In genomic region chr7:125444464-125445401, GRCm38 (mm10) we compare ENCODE assay signal across 7 mouse cellular contexts. TPM values are rescaled to one million over a fixed set of nuclear protein-coding genes. Genes with fewer than 3 reads are reported as not detected.
A peak's percentile ranks its signal among the peaks of the same experiment; 100 is the strongest.
DNase-seq lines count a peak whose midpoint lies in the region; ATAC-seq and TF ChIP-seq lines count a peak whose summit lies in the region.

Gene Kdm8 (plus strand): TSS chr7:125444676.

- TF ChIP-seq POLR2A in small intestine, adult 2 months (IDR thresholded peaks at IDR 0.05; ENCODE audit: low read depth, low read length), result peak; percentile 28; the same call in 1 of the 2 replicates

- no peaks in the 10 kb centered on the region for H3K27me3 ChIP-seq in embryonic facial prominence, embryonic 10.5 days (replicated peaks; ENCODE audit: low read depth, poor library complexity, severe bottlenecking)
- H3K27me3 ChIP-seq in intestine, postnatal 0 days (replicated peaks; ENCODE audit: control insufficient read depth, insufficient read depth, low read length), result no peaks in the 10 kb centered on the region
- no peaks in the 10 kb centered on the region for H3K27me3 ChIP-seq in midbrain, embryonic 12.5 days
- no peaks in the 10 kb centered on the region for H3K27me3 ChIP-seq in small intestine, adult 2 months (ENCODE audit: control insufficient read depth, insufficient read depth, low read length)

- peak; percentile 94 for DNase-seq in adrenal gland, postnatal 10 days
- DNase-seq in embryonic facial prominence, embryonic 10.5 days (ENCODE audit: low spot score), result peak; percentile 93
- peak; percentile 70 for DNase-seq in gonadal fat pad, adult 2 months (ENCODE audit: low read depth)
- DNase-seq in left cerebral cortex, postnatal 4 days, result peak; percentile 94

- TF ChIP-seq CTCF in intestine, postnatal 0 days (IDR thresholded peaks at IDR 0.05; ENCODE audit: low read depth), result peak; percentile 2; the same call in 1 of the 2 replicates
- no peak for TF ChIP-seq CTCF in small intestine, adult 2 months (IDR thresholded peaks at IDR 0.05; ENCODE audit: extremely low read depth, insufficient read length, insufficient replicate concordance, low read depth, low read length)

- H3K36me3 ChIP-seq in embryonic facial prominence, embryonic 10.5 days (replicated peaks), result peaks cover 8% of the 10 kb centered on the region
- H3K36me3 ChIP-seq in intestine, postnatal 0 days (ENCODE audit: control insufficient read depth, insufficient read depth), result no peaks in the 10 kb centered on the region
- no peaks in the 10 kb centered on the region for H3K36me3 ChIP-seq in midbrain, embryonic 12.5 days
- H3K36me3 ChIP-seq in small intestine, adult 2 months (ENCODE audit: control insufficient read depth, insufficient read depth, low read length), result no peaks in the 10 kb centered on the region

- H3K4me3 ChIP-seq in embryonic facial prominence, embryonic 10.5 days, result peak within 1 kb of the TSS; percentile 68
- H3K4me3 ChIP-seq in intestine, postnatal 0 days (ENCODE audit: low read depth, low read length), result peak within 1 kb of the TSS; percentile 62
- peak within 1 kb of the TSS; percentile 65 for H3K4me3 ChIP-seq in midbrain, embryonic 12.5 days
- peak within 1 kb of the TSS; percentile 74 for H3K4me3 ChIP-seq in small intestine, adult 2 months (ENCODE audit: low read depth, low read length)

- peak within 1 kb of the TSS; percentile 73 for H3K9ac ChIP-seq in intestine, postnatal 0 days (ENCODE audit: low read depth, low read length)
- H3K9ac ChIP-seq in midbrain, embryonic 12.5 days (replicated peaks), result peak within 1 kb of the TSS; percentile 77

- intact Hi-C loops in left cerebral cortex, postnatal 4 days (cut with DNase I), result no loop called here

- peak within 1 kb of the TSS; percentile 97 for H3K27ac ChIP-seq in embryonic facial prominence, embryonic 10.5 days (replicated peaks)
- H3K27ac ChIP-seq in intestine, postnatal 0 days (ENCODE audit: low read depth, low read length), result peak within 1 kb of the TSS; percentile 95
- H3K27ac ChIP-seq in midbrain, embryonic 12.5 days (replicated peaks), result peak within 1 kb of the TSS; percentile 97
- H3K27ac ChIP-seq in small intestine, adult 2 months (ENCODE audit: insufficient read depth, low read depth, low read length), result peak within 1 kb of the TSS; percentile 94

- 2% methylated on average over 61 of the region's 61 CpGs for WGBS in embryonic facial prominence, embryonic 10.5 days
- WGBS in intestine, postnatal 0 days, result 1% methylated on average over 61 of the region's 61 CpGs
- WGBS in midbrain, embryonic 12.5 days, result 1% methylated on average over 61 of the region's 61 CpGs
- WGBS in small intestine, adult 2 months, result under 1% methylated on average over 61 of the region's 61 CpGs

- H3K9me3 ChIP-seq in embryonic facial prominence, embryonic 10.5 days, result no peaks in the 10 kb centered on the region
- no peaks in the 10 kb centered on the region for H3K9me3 ChIP-seq in intestine, postnatal 0 days (ENCODE audit: control insufficient read depth)
- no peaks in the 10 kb centered on the region for H3K9me3 ChIP-seq in midbrain, embryonic 12.5 days

- H3K4me2 ChIP-seq in intestine, postnatal 0 days (replicated peaks; ENCODE audit: low read depth), result peak within 1 kb of the TSS; percentile 77
- peak within 1 kb of the TSS; percentile 74 for H3K4me2 ChIP-seq in midbrain, embryonic 12.5 days (replicated peaks)

- ATAC-seq in intestine, postnatal 0 days, result peak; percentile 97
- peak; percentile 95 for ATAC-seq in midbrain, embryonic 12.5 days (ENCODE audit: low FRiP score, low read depth)

- peaks cover 26% of the 10 kb centered on the region for H3K4me1 ChIP-seq in embryonic facial prominence, embryonic 10.5 days
- H3K4me1 ChIP-seq in intestine, postnatal 0 days (replicated peaks; ENCODE audit: control insufficient read depth, insufficient read depth, low read length), result peaks cover 5% of the 10 kb centered on the region; the same call in 1 of the 2 replicates
- H3K4me1 ChIP-seq in midbrain, embryonic 12.5 days, result peaks cover 14% of the 10 kb centered on the region
- H3K4me1 ChIP-seq in small intestine, adult 2 months (ENCODE audit: control insufficient read depth, insufficient read depth, insufficient read length, low read length), result peaks cover 23% of the 10 kb centered on the region; the same call in 1 of the 2 replicates

RNA-seq across cellular contexts. Expression of gene Kdm8, which starts in this region (rescaled TPM):
- total RNA-seq in adrenal gland, postnatal 10 days (2021), result 1 to 10 TPM; 3.2 to 4.8 TPM
- 16.4 and 16.5 TPM in 2 replicates for polyA plus RNA-seq in embryonic facial prominence, embryonic 10.5 days (2016; fragmentation: Nextera tagmentation; extraction: Ambion mirVana)
- 3.7 and 4.4 TPM in 2 replicates for polyA plus RNA-seq in gonadal fat pad, adult 2 months (2012; rRNA removed)
- polyA plus RNA-seq in intestine, postnatal 0 days (2015; fragmentation: Nextera tagmentation; extraction: Ambion mirVana), result 3.3 and 3.5 TPM in 2 replicates
- total RNA-seq in left cerebral cortex, postnatal 4 days (2021), result 1 to 10 TPM; 2.6 to 3.7 TPM
- polyA plus RNA-seq in midbrain, embryonic 12.5 days (2016; fragmentation: Nextera tagmentation; extraction: Ambion mirVana), result 9.3 and 10.0 TPM in 2 replicates
- polyA plus RNA-seq in small intestine, adult 2 months (2012; rRNA removed), result 2.1 and 2.4 TPM in 2 replicates

Comparison
In these comparisons a context has a peak if more than half of its experiments do, and no peak if none do; other contexts are left out.
1. Peak in every context shown above with its lines: DNase-seq, ATAC-seq, H3K4me3 ChIP-seq and H3K27ac ChIP-seq.